Mouse (Mus musculus) embryonic fibroblast, embryonic 13.5 days (primary cell): ENCODE measurements at regions not wholly inside any gene's neighbourhood (a gene's known extent, or its start where the extent isn't known, plus 50 kb on each side); places are given as distances from the start of the nearest gene placed in this dataset.

Experiments used
- CTCF ChIP-seq: IDR thresholded peaks from 2 replicates; pipeline ENCODE4 v1.5.1; 2011; ENCODE audit warnings: mild to moderate bottlenecking, control low read depth, low read length, moderate library complexity, borderline replicate concordance; ENCODE audit not compliant: insufficient read depth
- POLR2A ChIP-seq: IDR thresholded peaks from 2 replicates; pipeline ENCODE4 v1.6.1; 2011; ENCODE audit warnings: low read depth, mild to moderate bottlenecking, control low read depth, low read length, moderate library complexity

- TF ChIP-seq POLR2A (no peak), CTCF (no peak)
These were observed 237.5 kb upstream of the Speer4f2 start for GRCm38 (mm10) chr5:17135489-17135888.
